ENCODE assay signal across 21 mouse cellular contexts in the genomic region with DNA sequence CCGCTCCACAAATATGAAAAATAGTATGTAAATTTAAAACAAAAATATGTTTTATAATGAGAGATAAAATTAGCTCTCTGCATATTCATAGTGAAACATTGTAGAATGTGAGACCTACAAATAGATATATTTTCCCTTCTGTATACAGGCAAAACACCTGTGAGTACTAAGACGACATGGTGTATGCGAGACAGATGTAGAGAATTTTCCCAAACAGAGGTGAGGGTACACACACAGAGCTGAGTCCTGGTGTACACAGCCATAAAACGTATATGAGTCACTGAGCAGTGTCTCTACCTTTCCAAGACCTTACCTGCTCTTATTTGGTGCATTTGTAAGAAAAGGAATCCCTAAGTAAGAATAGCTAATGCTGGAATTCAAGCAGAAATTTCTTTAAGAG.
"Had no signal": no experiment of that assay in that cellular context is flagged by ENCODE, and none has a peak within 500 bp of the region (broad histone marks: within the 10 kb centered on the region; RNA-seq: fewer than 3 reads in every experiment).

No protein-coding gene starts in this region.

- H3K4me2 ChIP-seq: lung, embryonic 15.5 days; midbrain, embryonic 11.5 days; neural tube, embryonic 13.5 days; neural tube, embryonic 15.5 days had no signal

- ATAC-seq: lung, postnatal 0 days; midbrain, embryonic 16.5 days had no signal

- H3K27me3 ChIP-seq: lung, embryonic 15.5 days; megakaryocyte, embryonic 14.5 days; neural tube, embryonic 13.5 days; neural tube, embryonic 15.5 days had no signal

- DNase-seq: lung, adult 2 months; lung, postnatal 14 days; lung, postnatal 36 days; midbrain, embryonic 14.5 days; retina, postnatal 1 day; right cerebral cortex, adult 18-20 months; right cerebral cortex, postnatal 25 days; right cerebral cortex, postnatal 4 days; spleen, adult 18-20 months; thymus, adult 18-20 months; thymus, postnatal 14 days; thymus, postnatal 36 days had no signal

- H3K36me3 ChIP-seq: lung, embryonic 15.5 days; neural tube, embryonic 13.5 days; neural tube, embryonic 15.5 days had no signal

- H3K27ac ChIP-seq: lung, embryonic 15.5 days; macrophage; neural tube, embryonic 13.5 days; neural tube, embryonic 15.5 days had no signal

- H3K4me3 ChIP-seq: lung, embryonic 15.5 days; megakaryocyte, embryonic 14.5 days; myocyte; neural tube, embryonic 13.5 days; neural tube, embryonic 15.5 days had no signal

- H3K4me1 ChIP-seq: lung, embryonic 15.5 days; megakaryocyte, embryonic 14.5 days; neural tube, embryonic 13.5 days; neural tube, embryonic 15.5 days had no signal

- H3K9me3 ChIP-seq: lung, embryonic 15.5 days; megakaryocyte, embryonic 14.5 days; neural tube, embryonic 13.5 days; neural tube, embryonic 15.5 days had no signal

- H3K9ac ChIP-seq: lung, embryonic 15.5 days; neural tube, embryonic 13.5 days; neural tube, embryonic 15.5 days had no signal
